Mouse (Mus musculus): ENCODE measurements around the gene Marveld1. TPM values are rescaled to one million over a fixed set of nuclear protein-coding genes. Genes with fewer than 3 reads are reported as not detected.

Marveld1 gene
- polyA plus RNA-seq, 1 experiment from 2014 or later, result 9.2 TPM

- H3K4me1 ChIP-seq (ENCODE audit: control insufficient read depth, insufficient read depth, low read length), result peaks cover 6% of the 10 kb centered on the region; the same call in 1 of the 2 replicates
- no peaks in the 10 kb centered on the region for H3K9me3 ChIP-seq (ENCODE audit: control insufficient read depth, low read length)
- no peak overlapping the region for H3K27ac ChIP-seq (ENCODE audit: low read depth, low read length)
- no peak overlapping the region for H3K4me3 ChIP-seq (ENCODE audit: low read depth, low read length)
- no peaks in the 10 kb centered on the region for H3K36me3 ChIP-seq (ENCODE audit: control insufficient read depth, insufficient read depth, low read length)
- H3K9ac ChIP-seq (ENCODE audit: low read length), result no peak overlapping the region
- DNase-seq (ENCODE audit: low spot score) (peak; percentile 78), ATAC-seq (ENCODE audit: insufficient read depth, low FRiP score, low TSS enrichment) (no peak)
- H3K4me2 ChIP-seq (ENCODE audit: low read depth), result no peak overlapping the region
- H3K27me3 ChIP-seq (ENCODE audit: control insufficient read depth, insufficient read depth, low read length), result peaks cover 7% of the 10 kb centered on the region
- whole genome bisulfite sequencing, result 30% methylated on average over 8 of the region's 8 CpGs
Observed at GRCm38 (mm10) chr19:42144541-42145167, 2.5 kb upstream of the Marveld1 start.

GRCm38 (mm10) chr19:42145210-42145609 lies 2.0 kb upstream of the Marveld1 start:
- no peak overlapping the region for H3K4me2 ChIP-seq (ENCODE audit: low read depth)
- peaks cover 6% of the 10 kb centered on the region; the same call in 1 of the 2 replicates for H3K4me1 ChIP-seq (ENCODE audit: control insufficient read depth, insufficient read depth, low read length)
- 73% methylated on average over 4 of the region's 4 CpGs for WGBS
- peaks cover 7% of the 10 kb centered on the region for H3K27me3 ChIP-seq (ENCODE audit: control insufficient read depth, insufficient read depth, low read length)
- no peaks in the 10 kb centered on the region for H3K9me3 ChIP-seq (ENCODE audit: control insufficient read depth, low read length)
- H3K36me3 ChIP-seq (ENCODE audit: control insufficient read depth, insufficient read depth, low read length), result no peaks in the 10 kb centered on the region
- no peak overlapping the region for H3K27ac ChIP-seq (ENCODE audit: low read depth, low read length)
- H3K9ac ChIP-seq (ENCODE audit: low read length), result no peak overlapping the region
- H3K4me3 ChIP-seq (ENCODE audit: low read depth, low read length), result no peak overlapping the region
- DNase-seq (ENCODE audit: low spot score) (no peak), ATAC-seq (ENCODE audit: insufficient read depth, low FRiP score, low TSS enrichment) (no peak)

- no peak overlapping the region for H3K27ac ChIP-seq (ENCODE audit: low read depth, low read length)
- DNase-seq (ENCODE audit: low spot score) (no peak), ATAC-seq (ENCODE audit: insufficient read depth, low FRiP score, low TSS enrichment) (no peak)
- H3K4me2 ChIP-seq (ENCODE audit: low read depth), result no peak overlapping the region
- H3K27me3 ChIP-seq (ENCODE audit: control insufficient read depth, insufficient read depth, low read length), result peaks cover 7% of the 10 kb centered on the region
- no peak overlapping the region for H3K4me3 ChIP-seq (ENCODE audit: low read depth, low read length)
- H3K9ac ChIP-seq (ENCODE audit: low read length), result no peak overlapping the region
- no peaks in the 10 kb centered on the region for H3K9me3 ChIP-seq (ENCODE audit: control insufficient read depth, low read length)
- H3K36me3 ChIP-seq (ENCODE audit: control insufficient read depth, insufficient read depth, low read length), result no peaks in the 10 kb centered on the region
- 92% methylated on average over 2 of the region's 2 CpGs for WGBS
- peaks cover 6% of the 10 kb centered on the region; the same call in 1 of the 2 replicates for H3K4me1 ChIP-seq (ENCODE audit: control insufficient read depth, insufficient read depth, low read length)
Observed at GRCm38 (mm10) chr19:42145731-42146130, 1.5 kb upstream of the Marveld1 start.

DNA sequence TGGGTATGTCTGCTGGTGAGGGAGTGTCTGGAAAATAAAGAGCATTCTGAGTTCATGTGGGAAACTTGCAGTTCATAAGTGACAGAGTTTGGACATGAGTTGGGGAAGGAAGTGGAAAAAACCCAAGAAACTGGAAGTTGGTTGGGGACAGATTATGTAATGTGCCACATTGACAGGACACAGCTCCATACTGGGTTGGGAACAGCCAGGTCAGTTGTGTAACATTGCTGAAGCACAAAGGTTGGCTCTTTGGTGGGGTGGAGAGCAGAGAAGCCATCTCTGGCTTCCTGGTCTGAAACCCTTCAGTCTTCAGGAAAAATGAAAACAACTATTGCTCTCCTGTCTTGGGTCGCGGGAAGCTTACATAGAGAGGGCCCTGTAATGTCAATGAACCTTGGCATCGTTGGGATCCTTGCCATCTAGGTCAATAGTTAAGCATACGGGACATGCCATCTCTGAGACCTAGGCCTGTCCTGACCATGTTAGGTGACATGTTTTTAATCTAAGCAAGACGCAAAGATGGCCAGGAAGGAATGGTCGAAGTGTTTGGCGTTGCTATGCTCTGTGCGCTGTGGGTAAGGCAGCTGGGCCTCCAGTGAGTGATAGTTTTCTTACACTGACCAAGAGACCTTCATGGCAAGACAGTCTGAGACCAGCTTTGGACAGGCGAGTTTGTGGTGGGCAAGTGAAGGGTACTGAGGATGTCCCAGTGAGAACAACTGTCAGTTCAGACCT lies 757 bp upstream of the Marveld1 start:
- Histone ChIP-seq H3K4me2 (ENCODE audit: low read depth) (no peak overlapping the region; the same call in 1 of the 2 replicates), H3K4me1 (ENCODE audit: control insufficient read depth, insufficient read depth, low read length) (peaks cover 6% of the 10 kb centered on the region; the same call in 1 of the 2 replicates), H3K4me3 (ENCODE audit: low read depth, low read length) (no peak overlapping the region), H3K36me3 (ENCODE audit: control insufficient read depth, insufficient read depth, low read length) (no peaks in the 10 kb centered on the region), H3K9me3 (ENCODE audit: control insufficient read depth, low read length) (no peaks in the 10 kb centered on the region), H3K27me3 (ENCODE audit: control insufficient read depth, insufficient read depth, low read length) (peaks cover 7% of the 10 kb centered on the region), H3K9ac (ENCODE audit: low read length) (peak overlapping the region; percentile 70; the same call in 1 of the 2 replicates), H3K27ac (ENCODE audit: low read depth, low read length) (no peak overlapping the region)
- ATAC-seq (ENCODE audit: insufficient read depth, low FRiP score, low TSS enrichment) (no peak), DNase-seq (ENCODE audit: low spot score) (no peak)
- 89% methylated on average over 9 of the region's 9 CpGs for WGBS

DNA sequence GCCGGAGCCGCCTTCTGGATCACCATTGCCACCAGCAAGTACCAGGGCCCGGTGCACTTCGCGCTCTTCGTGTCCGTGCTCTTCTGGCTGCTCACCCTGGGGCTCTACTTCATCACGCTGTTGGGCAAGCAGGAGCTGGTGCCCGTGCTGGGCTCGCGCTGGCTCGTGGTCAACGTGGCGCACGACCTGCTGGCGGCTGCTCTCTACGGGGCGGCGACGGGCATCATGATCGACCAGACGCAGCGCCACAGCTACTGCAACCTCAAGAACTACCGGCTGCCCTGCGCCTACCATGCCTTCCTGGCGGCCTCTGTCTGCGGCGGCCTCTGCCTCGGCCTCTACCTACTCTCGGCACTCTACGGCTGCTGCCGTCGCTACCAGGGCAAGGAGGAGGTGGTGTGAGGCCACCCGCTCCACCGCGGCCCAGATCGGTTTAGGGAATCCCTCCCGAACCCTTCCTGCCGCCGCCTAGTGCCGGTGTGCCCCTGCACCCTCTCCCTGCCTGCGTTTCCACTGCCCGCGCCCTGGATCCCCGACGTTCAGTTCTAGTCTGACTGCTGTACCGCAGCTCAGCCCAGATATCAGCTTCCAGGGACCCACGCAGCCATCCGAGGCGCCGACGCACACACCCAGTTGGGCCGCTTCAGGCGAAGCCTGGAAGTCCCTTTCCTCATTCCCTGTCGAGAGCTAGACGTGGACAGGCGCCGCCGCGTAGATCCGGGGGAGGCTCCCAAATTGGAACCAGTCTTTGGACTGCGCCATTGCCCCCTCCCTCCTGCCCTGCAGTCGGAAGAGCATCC lies 769 bp downstream of the Marveld1 start:
- Histone ChIP-seq H3K27me3 (ENCODE audit: control insufficient read depth, insufficient read depth, low read length) (peaks cover 10% of the 10 kb centered on the region), H3K4me3 (ENCODE audit: low read depth, low read length) (peak overlapping the region; percentile 63), H3K9ac (ENCODE audit: low read length) (peak overlapping the region; percentile 70), H3K4me1 (ENCODE audit: control insufficient read depth, insufficient read depth, low read length) (peaks cover 6% of the 10 kb centered on the region; the same call in 1 of the 2 replicates), H3K9me3 (ENCODE audit: control insufficient read depth, low read length) (no peaks in the 10 kb centered on the region), H3K27ac (ENCODE audit: low read depth, low read length) (0 out of 2 replicates have a peak overlapping the region, but pooled peaks have one; percentile 27), H3K4me2 (ENCODE audit: low read depth) (peak overlapping the region; percentile 88), H3K36me3 (ENCODE audit: control insufficient read depth, insufficient read depth, low read length) (no peaks in the 10 kb centered on the region)
- 1% methylated on average over 55 of the region's 63 CpGs for WGBS
- DNase-seq (ENCODE audit: low spot score) (peak; percentile 59), ATAC-seq (ENCODE audit: insufficient read depth, low FRiP score, low TSS enrichment) (peak; percentile 42; the same call in 1 of the 2 replicates)

GRCm38 (mm10) chr19:42148569-42148860 lies 1.3 kb downstream of the Marveld1 start:
- Histone ChIP-seq H3K27me3 (ENCODE audit: control insufficient read depth, insufficient read depth, low read length) (peaks cover 10% of the 10 kb centered on the region), H3K4me3 (ENCODE audit: low read depth, low read length) (peak overlapping the region; percentile 63), H3K9me3 (ENCODE audit: control insufficient read depth, low read length) (no peaks in the 10 kb centered on the region), H3K4me2 (ENCODE audit: low read depth) (peak overlapping the region; percentile 88), H3K27ac (ENCODE audit: low read depth, low read length) (no peak overlapping the region), H3K4me1 (ENCODE audit: control insufficient read depth, insufficient read depth, low read length) (peaks cover 6% of the 10 kb centered on the region; the same call in 1 of the 2 replicates), H3K9ac (ENCODE audit: low read length) (peak overlapping the region; percentile 70), H3K36me3 (ENCODE audit: control insufficient read depth, insufficient read depth, low read length) (no peaks in the 10 kb centered on the region)
- DNase-seq (ENCODE audit: low spot score) (no peak), ATAC-seq (ENCODE audit: insufficient read depth, low FRiP score, low TSS enrichment) (no peak)
- 22% methylated on average over 7 of the region's 7 CpGs for WGBS

DNA sequence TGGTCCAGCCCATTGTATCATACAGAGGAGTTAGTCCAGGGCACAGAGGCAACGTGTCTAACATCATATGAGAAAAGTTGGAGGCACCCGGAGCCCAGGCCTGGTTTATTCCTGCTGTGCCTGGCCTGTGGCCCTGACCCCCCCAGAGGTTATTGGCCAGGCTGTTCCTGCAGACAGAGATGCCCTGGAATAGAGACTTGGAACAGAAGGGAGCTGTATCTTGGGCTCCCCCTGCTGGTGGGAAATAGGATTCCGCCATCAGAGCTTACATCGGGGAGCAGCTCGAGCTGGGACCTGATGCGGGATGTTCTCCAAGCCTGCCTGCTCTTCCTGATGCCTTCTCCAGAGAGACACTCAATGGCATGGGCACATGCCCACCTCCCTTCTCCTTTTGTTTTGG lies 4.8 kb downstream of the Marveld1 start:
- H3K4me2 ChIP-seq (ENCODE audit: low read depth), result no peak overlapping the region
- peak; percentile 50; the same call in 1 of the 2 replicates for ATAC-seq (ENCODE audit: insufficient read depth, low FRiP score, low TSS enrichment)
- H3K36me3 ChIP-seq (ENCODE audit: control insufficient read depth, insufficient read depth, low read length), result no peaks in the 10 kb centered on the region
- WGBS, result 7% methylated on average over 6 of the region's 6 CpGs
- no peak overlapping the region for H3K4me3 ChIP-seq (ENCODE audit: low read depth, low read length)
- H3K4me1 ChIP-seq (ENCODE audit: control insufficient read depth, insufficient read depth, low read length), result peaks cover 6% of the 10 kb centered on the region; the same call in 1 of the 2 replicates
- H3K9me3 ChIP-seq (ENCODE audit: control insufficient read depth, low read length), result no peaks in the 10 kb centered on the region
- H3K27me3 ChIP-seq (ENCODE audit: control insufficient read depth, insufficient read depth, low read length), result peaks cover 8% of the 10 kb centered on the region
- no peak overlapping the region for H3K9ac ChIP-seq (ENCODE audit: low read length)
- peak; percentile 85 for DNase-seq (ENCODE audit: low spot score)
- no peak overlapping the region for H3K27ac ChIP-seq (ENCODE audit: low read depth, low read length)

GRCm38 (mm10) chr19:42157493-42158237 lies 10.5 kb downstream of the Marveld1 start:
- Histone ChIP-seq H3K4me1 (ENCODE audit: control insufficient read depth, insufficient read depth, low read length) (no peaks in the 10 kb centered on the region), H3K9ac (ENCODE audit: low read length) (no peak overlapping the region), H3K4me2 (ENCODE audit: low read depth) (no peak overlapping the region), H3K27ac (ENCODE audit: low read depth, low read length) (no peak overlapping the region), H3K4me3 (ENCODE audit: low read depth, low read length) (no peak overlapping the region), H3K27me3 (ENCODE audit: control insufficient read depth, insufficient read depth, low read length) (0 out of 2 replicates have a peak, but pooled peaks cover 3% of the 10 kb centered on the region), H3K36me3 (ENCODE audit: control insufficient read depth, insufficient read depth, low read length) (no peaks in the 10 kb centered on the region), H3K9me3 (ENCODE audit: control insufficient read depth, low read length) (no peaks in the 10 kb centered on the region)
- no peak for ATAC-seq (ENCODE audit: insufficient read depth, low FRiP score, low TSS enrichment)
- 76% methylated on average over 12 of the region's 12 CpGs for WGBS
- no peak for DNase-seq (ENCODE audit: low spot score)
